Mouse (Mus musculus): ENCODE results near the gene Tmem222. TPM values are rescaled to one million over a fixed set of nuclear protein-coding genes. Genes with fewer than 3 reads are reported as not detected.

Tmem222 gene
- polyA plus RNA-seq, 1 experiment = 5.3 TPM

DNA sequence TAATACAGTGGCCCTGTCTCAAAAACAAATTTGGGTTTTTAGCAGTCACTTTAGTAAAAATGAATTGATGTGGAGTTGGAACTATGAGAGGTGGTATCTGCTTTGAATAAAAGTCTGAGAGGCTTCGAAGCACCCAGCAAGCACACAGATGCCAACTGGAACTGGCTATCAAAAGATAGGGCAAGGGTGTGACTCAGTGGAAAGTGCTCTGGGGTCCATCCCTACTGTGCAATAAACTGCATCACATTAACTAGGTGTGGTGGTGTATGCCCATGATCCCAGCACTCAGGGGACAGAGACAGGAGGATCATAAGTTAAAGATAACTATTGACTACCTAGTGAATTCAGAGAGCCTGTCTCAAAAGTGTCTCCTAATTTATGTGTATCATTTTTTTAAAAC is 13.7 kb upstream of the Tmem222 start:
- peak overlapping the region; percentile 20 for H3K4me3 ChIP-seq (replicated peaks)
- TF ChIP-seq GATA1 (IDR thresholded peaks at IDR 0.05; ENCODE audit: low read length) = no peak
- no peak for TF ChIP-seq TAL1 (IDR thresholded peaks at IDR 0.05; ENCODE audit: low read length)

DNA sequence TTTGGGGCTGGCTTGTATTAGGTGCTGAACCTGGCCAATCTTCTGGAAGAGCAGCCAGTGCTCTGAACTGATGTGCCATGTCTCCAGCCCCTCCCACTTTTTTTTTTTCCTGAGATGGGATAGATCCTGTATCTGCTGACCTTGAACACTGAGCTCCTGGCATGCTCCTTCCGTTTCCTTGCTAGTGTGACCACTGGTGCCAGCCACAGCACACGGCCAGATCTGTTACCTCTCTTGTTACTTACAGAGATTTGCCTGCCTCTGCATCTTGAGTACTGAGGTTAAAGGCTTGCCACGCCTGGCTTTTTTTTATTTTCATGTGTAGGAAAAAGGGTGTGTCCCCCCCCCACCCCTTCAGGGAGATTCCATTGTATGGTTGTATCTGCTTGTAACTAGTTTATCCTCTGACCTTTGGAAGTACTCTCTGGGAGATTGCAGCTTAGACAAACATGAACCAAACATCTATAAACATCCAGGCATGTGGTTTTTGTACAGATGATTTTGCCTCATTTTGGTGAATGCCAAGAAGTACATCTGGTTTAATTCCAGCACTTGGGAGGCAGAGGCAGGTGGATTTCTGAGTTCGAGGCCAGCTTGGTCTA is 9.0 kb upstream of the Tmem222 start:
- no peak for TF ChIP-seq GATA1 (IDR thresholded peaks at IDR 0.05; ENCODE audit: low read length)
- TF ChIP-seq TAL1 (IDR thresholded peaks at IDR 0.05; ENCODE audit: low read length) = no peak
- Histone ChIP-seq H3K36me3 (ENCODE audit: control insufficient read depth) (peaks cover 2% of the 10 kb centered on the region), H3K4me3 (replicated peaks) (peak overlapping the region; percentile 45), H3K27me3 (ENCODE audit: control insufficient read depth) (no peaks in the 10 kb centered on the region), H3K9me3 (ENCODE audit: control insufficient read depth, low read length) (no peaks in the 10 kb centered on the region), H3K4me1 (ENCODE audit: control insufficient read depth) (peaks cover 92% of the 10 kb centered on the region)

More for the DNA sequence above, 13.7 kb upstream of the Tmem222 start:
- H3K27me3 ChIP-seq (ENCODE audit: control insufficient read depth) = no peaks in the 10 kb centered on the region
- peaks cover 46% of the 10 kb centered on the region for H3K36me3 ChIP-seq (ENCODE audit: control insufficient read depth)
- no peaks in the 10 kb centered on the region for H3K9me3 ChIP-seq (ENCODE audit: control insufficient read depth, low read length)
- H3K4me1 ChIP-seq (ENCODE audit: control insufficient read depth) = peaks cover 68% of the 10 kb centered on the region

DNA sequence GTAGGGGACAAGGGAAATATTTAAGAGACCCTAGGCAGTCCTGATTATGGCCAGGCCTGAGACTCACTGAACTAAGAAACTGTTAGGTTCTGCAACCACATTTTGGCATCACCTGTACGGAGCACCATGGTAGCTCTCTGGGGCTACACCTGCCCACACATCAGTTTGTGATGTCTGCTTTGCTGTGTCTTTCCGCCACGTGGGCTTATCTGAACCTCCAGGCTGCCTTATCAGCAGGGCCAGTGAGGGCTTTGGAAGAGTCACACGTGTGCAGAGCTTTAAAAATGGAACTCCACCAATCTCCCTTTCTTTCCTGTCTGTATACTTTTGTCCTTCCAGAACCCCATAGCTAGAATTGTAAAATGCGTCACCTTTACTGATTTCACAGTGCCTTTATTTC is 8.4 kb upstream of the Tmem222 start:
- Histone ChIP-seq H3K4me3 (replicated peaks) (peak overlapping the region; percentile 45), H3K9me3 (ENCODE audit: control insufficient read depth, low read length) (no peaks in the 10 kb centered on the region), H3K4me1 (ENCODE audit: control insufficient read depth) (peaks cover 87% of the 10 kb centered on the region), H3K36me3 (ENCODE audit: control insufficient read depth) (peaks cover 2% of the 10 kb centered on the region), H3K27me3 (ENCODE audit: control insufficient read depth) (no peaks in the 10 kb centered on the region)
- TF ChIP-seq TAL1 (IDR thresholded peaks at IDR 0.05; ENCODE audit: low read length) (peak; percentile 90), GATA1 (IDR thresholded peaks at IDR 0.05; ENCODE audit: low read length) (peak; percentile 98)

DNA sequence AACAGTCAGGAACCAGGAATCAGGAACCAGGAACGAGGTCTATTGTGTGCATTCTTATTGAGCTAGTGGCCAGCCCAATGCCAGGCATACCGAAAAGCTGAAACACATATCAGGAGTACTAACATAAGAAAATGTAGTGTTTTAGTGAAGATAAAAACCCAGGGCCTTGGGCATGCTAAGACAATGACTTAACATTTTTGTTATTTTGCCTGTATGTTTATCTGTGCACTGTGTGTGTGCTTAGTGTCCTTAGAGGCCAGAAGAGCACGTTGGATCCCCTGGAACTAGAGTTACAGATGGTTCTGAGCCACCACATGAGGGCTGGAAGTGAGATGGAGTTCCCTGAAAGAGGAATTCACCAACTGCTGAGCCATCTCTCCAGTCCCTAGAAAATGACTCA is 7.7 kb upstream of the Tmem222 start:
- peaks cover 81% of the 10 kb centered on the region for H3K4me1 ChIP-seq (ENCODE audit: control insufficient read depth)
- TF ChIP-seq TAL1 (IDR thresholded peaks at IDR 0.05; ENCODE audit: low read length) (no peak), GATA1 (IDR thresholded peaks at IDR 0.05; ENCODE audit: low read length) (no peak)
- peaks cover 2% of the 10 kb centered on the region; the same call in 1 of the 2 replicates for H3K36me3 ChIP-seq (ENCODE audit: control insufficient read depth)
- no peaks in the 10 kb centered on the region for H3K27me3 ChIP-seq (ENCODE audit: control insufficient read depth)
- peak overlapping the region; percentile 45 for H3K4me3 ChIP-seq (replicated peaks)
- H3K9me3 ChIP-seq (ENCODE audit: control insufficient read depth, low read length) = no peaks in the 10 kb centered on the region

DNA sequence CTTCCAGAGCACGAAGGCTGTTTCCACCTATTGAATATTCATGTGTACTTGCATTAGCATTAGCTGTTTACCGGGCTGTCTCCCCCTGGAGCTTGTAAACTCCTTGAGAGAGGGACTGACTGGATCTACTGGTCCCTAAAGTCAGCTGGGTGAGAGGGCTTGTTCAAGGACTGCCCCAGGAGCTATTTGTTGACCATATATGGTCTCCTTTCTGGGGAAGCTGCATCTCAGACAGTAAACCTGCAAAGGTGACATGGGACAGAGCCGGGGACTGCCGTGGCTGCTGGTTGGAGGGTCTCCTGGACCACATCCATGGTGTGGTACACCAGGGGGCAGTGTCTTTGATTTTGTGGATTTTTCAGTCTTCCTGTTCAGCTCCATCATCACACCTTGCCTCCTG is 5.1 kb upstream of the Tmem222 start:
- peaks cover 71% of the 10 kb centered on the region for H3K4me1 ChIP-seq (ENCODE audit: control insufficient read depth)

DNA sequence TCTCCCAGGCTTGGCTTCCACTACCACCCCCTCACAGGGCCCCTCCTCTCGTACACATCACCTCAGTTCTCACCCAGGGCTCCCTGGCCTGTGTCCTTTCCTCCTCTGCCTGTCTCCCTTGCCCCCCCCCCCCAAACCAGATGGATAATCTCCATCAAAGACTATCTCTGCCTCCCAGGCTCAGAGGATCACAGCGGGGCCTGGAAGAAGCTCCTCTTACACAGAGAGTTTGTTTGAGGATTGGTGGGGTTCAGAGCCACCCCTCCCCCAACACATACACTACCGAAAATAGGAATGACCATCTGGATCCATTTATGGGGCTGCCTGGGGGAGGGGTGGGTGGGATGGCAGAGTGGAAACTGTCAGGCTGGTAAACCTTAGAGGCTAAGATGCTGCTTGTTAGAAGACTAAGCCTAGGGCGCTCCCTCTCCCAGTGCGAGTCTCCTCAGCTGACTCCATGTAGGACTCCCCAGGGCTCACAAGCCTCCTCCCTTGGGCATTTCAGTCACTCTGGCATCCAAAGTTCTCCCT is 4.4 kb upstream of the Tmem222 start:
- H3K4me1 ChIP-seq (ENCODE audit: control insufficient read depth) = peaks cover 65% of the 10 kb centered on the region
- H3K9me3 ChIP-seq (ENCODE audit: control insufficient read depth, low read length) = no peaks in the 10 kb centered on the region
- no peaks in the 10 kb centered on the region for H3K36me3 ChIP-seq (ENCODE audit: control insufficient read depth)
- H3K4me3 ChIP-seq (replicated peaks) = no peak overlapping the region
- TF ChIP-seq TAL1 (IDR thresholded peaks at IDR 0.05; ENCODE audit: low read length) (no peak), GATA1 (IDR thresholded peaks at IDR 0.05; ENCODE audit: low read length) (no peak)
- H3K27me3 ChIP-seq (ENCODE audit: control insufficient read depth) = no peaks in the 10 kb centered on the region

More for the DNA sequence above, 5.1 kb upstream of the Tmem222 start:
- no peak for TF ChIP-seq TAL1 (IDR thresholded peaks at IDR 0.05; ENCODE audit: low read length)
- TF ChIP-seq GATA1 (IDR thresholded peaks at IDR 0.05; ENCODE audit: low read length) = no peak
- H3K36me3 ChIP-seq (ENCODE audit: control insufficient read depth) = no peaks in the 10 kb centered on the region
- no peak overlapping the region for H3K4me3 ChIP-seq (replicated peaks)
- H3K27me3 ChIP-seq (ENCODE audit: control insufficient read depth) = no peaks in the 10 kb centered on the region
- H3K9me3 ChIP-seq (ENCODE audit: control insufficient read depth, low read length) = no peaks in the 10 kb centered on the region

DNA sequence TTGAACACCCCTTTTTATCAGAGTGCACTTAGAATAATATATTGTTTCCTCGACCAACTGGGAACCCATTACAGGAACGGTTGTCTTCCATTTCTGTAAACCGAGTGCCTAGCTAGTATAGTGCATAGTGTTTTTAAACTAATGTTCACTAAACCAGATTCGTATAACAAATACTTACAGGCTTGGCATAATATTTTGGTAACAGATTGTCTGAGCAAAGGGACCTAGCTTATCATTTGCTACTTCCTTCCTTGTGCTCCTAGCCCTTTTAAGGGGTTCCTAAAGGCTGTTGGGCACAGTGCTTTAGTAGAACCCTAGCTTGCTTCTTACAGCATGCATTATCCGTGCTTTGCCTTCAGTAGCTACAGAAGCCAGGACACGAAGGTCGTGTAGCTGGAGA is 3.9 kb upstream of the Tmem222 start:
- H3K4me3 ChIP-seq (replicated peaks) = no peak overlapping the region
- H3K4me1 ChIP-seq (ENCODE audit: control insufficient read depth) = peaks cover 65% of the 10 kb centered on the region
- no peak for TF ChIP-seq GATA1 (IDR thresholded peaks at IDR 0.05; ENCODE audit: low read length)
- no peak for TF ChIP-seq TAL1 (IDR thresholded peaks at IDR 0.05; ENCODE audit: low read length)
- H3K36me3 ChIP-seq (ENCODE audit: control insufficient read depth) = no peaks in the 10 kb centered on the region
- H3K9me3 ChIP-seq (ENCODE audit: control insufficient read depth, low read length) = no peaks in the 10 kb centered on the region
- H3K27me3 ChIP-seq (ENCODE audit: control insufficient read depth) = no peaks in the 10 kb centered on the region

GRCm38 (mm10) chr4:133278482-133278881 is 890 bp upstream of the Tmem222 start:
- H3K9me3 ChIP-seq (ENCODE audit: control insufficient read depth, low read length) = no peaks in the 10 kb centered on the region
- TF ChIP-seq GATA1 (IDR thresholded peaks at IDR 0.05; ENCODE audit: low read length) (no peak), TAL1 (IDR thresholded peaks at IDR 0.05; ENCODE audit: low read length) (no peak)
- H3K4me3 ChIP-seq (replicated peaks) = peak overlapping the region; percentile 74
- H3K27me3 ChIP-seq (ENCODE audit: control insufficient read depth) = no peaks in the 10 kb centered on the region
- peaks cover 26% of the 10 kb centered on the region for H3K36me3 ChIP-seq (ENCODE audit: control insufficient read depth)
- H3K4me1 ChIP-seq (ENCODE audit: control insufficient read depth) = peaks cover 53% of the 10 kb centered on the region

DNA sequence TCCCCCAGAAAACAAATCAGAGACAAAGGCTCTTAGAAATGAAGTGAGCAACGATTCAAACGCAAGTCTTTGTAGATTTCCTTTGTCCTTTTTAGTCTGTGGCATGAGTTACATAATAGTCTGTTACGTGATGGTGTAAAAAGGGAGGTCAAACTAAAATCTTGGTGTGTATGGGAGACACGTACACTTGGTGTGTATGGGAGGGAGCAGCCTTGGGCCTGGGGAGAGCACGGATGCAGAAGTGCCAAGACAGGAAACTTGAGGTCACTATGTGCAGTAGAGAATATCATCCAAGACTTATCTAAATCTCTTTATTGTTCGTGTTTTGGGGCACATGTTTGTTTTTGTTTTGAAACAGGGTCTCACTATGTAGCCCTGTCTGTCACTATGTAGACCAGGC is 475 bp upstream of the Tmem222 start:
- peaks cover 30% of the 10 kb centered on the region for H3K36me3 ChIP-seq (ENCODE audit: control insufficient read depth)
- no peaks in the 10 kb centered on the region for H3K9me3 ChIP-seq (ENCODE audit: control insufficient read depth, low read length)
- peak overlapping the region; percentile 74 for H3K4me3 ChIP-seq (replicated peaks)
- TF ChIP-seq GATA1 (IDR thresholded peaks at IDR 0.05; ENCODE audit: low read length) (no peak), TAL1 (IDR thresholded peaks at IDR 0.05; ENCODE audit: low read length) (no peak)
- H3K4me1 ChIP-seq (ENCODE audit: control insufficient read depth) = peaks cover 49% of the 10 kb centered on the region
- no peaks in the 10 kb centered on the region for H3K27me3 ChIP-seq (ENCODE audit: control insufficient read depth)

Data from erythroblast, embryonic 14.5 days (primary cell).